Mouse (Mus musculus) embryo, embryonic 10.5 days (tissue): ENCODE results near the gene Cisd3.
"Not testable (repeated sequence)": the region's sequence is repeated elsewhere in the genome, so short reads cannot be mapped to it uniquely, and the experiment has no call there.

ENCODE experiments used
- DNase-seq: peaks from one replicate; pipeline ENCODE4 v3.0.0-alpha.2; 2015; ENCODE audit warnings: low spot score

Gene Cisd3

GRCm38 (mm10) chr11:97711200-97711900 is 25.7 kb downstream of the Cisd3 start:
- no peak for DNase-seq

DNA sequence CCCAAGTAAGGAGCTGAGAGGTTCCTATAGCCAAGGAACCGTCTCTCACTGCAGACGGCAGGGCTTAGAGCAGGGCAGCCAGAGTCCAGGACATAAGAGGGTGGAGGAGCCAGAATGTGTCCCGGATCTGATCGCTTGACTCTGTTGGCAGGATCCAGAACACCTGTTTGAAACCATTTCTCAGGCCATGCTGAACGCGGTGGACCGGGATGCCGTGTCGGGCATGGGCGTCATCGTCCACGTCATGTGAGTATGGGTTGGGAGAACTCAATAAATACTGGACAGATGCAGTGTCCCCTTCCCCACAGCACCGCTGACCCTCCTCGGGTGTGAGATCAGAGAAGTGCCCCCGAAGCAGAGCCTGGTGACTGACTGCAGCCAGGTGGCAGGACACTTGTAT is 26.7 kb downstream of the Cisd3 start:
- no peak for DNase-seq

- no peak for DNase-seq
These were observed 28.3 kb downstream of the Cisd3 start for GRCm38 (mm10) chr11:97713896-97714295.

GRCm38 (mm10) chr11:97714356-97714755 is 28.7 kb downstream of the Cisd3 start:
- DNase-seq: no peak

DNA sequence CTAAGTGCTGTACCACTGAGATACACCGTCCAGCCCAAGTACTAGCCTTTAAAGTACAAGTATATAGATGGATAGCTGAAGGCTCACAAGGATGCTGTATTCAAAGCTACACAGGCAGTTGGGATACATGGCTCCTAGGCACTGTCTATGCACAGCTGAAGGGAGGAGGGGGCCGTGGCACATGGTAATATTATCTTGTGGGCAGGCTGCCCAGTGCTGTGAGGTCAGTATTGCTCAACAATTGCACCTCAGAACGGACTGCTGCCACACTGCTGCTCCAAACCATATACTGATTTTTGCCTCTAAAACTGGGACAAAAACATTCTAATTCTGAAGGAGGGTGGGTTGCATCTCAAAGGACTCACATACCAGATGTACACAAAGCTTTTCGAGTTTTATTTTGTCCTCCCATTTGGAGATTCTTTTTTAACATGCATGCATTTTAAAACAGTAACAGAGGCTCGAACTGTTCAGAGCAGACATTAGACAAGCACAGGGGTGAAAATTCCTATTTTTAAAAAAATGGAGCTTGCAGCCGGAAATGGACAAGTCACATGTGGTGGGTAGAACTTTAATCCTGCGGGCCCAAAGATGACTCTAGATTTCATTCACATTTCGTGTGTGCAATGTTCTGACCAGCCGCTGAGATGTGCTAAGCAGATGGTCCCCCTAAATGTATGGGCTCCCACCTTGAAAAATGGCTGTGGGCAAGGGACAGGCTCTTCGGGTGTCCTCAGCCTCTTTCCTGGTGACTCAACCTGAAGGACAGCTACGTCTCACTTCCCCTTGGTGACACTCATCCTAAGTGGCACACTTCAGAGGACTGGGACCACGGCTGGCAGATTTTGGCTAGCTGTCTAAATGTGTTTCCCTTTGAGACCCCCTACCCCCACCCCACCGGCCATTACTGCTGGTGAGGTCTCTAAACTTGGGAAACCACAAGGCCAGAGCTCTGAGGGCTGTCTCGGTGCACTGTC is 29.4 kb downstream of the Cisd3 start:
- DNase-seq: no peak

GRCm38 (mm10) chr11:97716021-97716420 is 30.4 kb downstream of the Cisd3 start:
- no peak for DNase-seq

- no peak for DNase-seq
These were observed 32.0 kb downstream of the Cisd3 start for GRCm38 (mm10) chr11:97717369-97718280.

DNA sequence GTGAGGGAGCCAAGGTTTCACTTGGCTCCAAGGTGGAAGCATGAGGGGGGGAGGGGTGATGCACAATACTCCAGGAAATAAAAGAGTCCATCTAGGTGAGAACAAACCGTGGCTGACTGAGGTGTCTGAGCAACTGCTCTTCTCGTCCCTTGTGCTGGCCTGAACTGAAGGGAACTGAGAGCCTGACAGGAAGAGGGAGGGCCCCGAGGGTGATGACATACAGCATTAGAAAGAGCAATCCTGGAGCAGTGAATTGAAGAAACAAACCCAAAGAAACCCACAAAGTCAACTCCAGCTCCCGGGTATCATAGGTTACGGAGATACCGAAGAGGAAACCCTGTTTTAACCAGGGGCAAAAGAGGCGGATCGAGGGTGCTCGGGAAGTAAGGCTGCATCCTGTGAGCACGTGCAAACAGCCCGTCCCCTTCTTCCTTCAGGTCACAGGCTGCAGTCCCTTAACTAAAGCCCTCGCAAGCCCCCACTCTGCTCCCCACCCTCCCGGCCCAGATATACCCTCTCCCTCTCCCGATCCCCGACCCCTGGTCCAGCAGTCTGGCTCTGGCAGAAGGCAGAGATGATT is 32.7 kb downstream of the Cisd3 start:
- no peak for DNase-seq

DNA sequence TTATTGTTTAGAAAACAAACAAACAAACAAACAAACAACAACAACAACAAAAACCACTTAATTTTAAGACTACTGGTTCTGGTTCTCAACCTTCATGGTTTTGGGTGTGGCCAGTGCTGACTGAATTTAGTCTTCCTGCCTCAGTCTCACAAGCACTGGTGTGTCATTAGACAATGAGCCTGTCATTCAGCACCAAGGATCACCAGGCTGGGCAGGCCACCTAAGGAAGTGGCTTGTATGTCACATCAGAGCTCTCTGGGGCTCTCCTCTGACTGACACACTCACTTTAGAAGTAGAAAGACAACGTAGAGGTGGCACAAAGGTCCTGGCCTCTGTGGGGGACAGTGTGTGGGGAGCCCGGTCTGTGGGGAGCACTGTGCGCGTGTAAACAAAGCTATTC is 33.4 kb downstream of the Cisd3 start:
- DNase-seq: no peak

DNA sequence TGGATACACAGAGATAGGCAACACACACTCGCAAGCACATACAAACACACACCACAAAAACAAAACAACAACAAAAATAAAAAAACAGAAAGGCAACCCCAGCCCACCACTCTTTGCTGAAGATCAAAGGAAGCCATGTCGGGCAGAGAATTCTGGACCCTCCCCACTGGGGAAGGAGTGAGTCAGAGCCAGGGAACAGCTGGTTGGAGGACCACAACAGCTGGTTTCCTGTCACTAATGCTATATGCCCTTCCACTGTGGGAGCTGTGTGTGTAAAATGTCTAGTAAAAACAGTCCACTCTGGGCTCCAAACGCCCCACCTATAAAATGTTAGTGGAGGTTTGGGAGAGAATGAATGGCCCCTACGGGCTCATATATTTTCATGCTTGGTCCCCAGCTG is 35.7 kb downstream of the Cisd3 start:
- no peak for DNase-seq

DNA sequence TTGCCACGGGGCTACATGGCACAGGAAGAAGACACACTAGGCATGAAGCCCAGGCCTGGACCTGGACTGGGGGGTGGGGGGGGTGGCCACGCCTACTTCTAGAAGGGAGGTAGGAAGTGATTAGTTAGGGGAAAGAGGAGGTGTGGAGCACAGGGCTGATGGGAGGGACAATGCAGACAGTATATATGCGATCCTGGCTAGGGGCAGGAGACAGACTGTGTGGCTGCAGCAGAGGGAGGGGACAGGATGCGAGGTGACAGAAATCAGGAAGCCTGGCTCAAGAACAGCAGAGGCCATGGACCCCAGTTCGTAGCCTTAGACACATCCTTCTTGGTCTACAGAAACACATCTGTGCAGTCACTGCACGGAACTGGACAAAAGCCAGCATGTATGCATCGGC is 38.1 kb downstream of the Cisd3 start:
- DNase-seq: no peak

DNA sequence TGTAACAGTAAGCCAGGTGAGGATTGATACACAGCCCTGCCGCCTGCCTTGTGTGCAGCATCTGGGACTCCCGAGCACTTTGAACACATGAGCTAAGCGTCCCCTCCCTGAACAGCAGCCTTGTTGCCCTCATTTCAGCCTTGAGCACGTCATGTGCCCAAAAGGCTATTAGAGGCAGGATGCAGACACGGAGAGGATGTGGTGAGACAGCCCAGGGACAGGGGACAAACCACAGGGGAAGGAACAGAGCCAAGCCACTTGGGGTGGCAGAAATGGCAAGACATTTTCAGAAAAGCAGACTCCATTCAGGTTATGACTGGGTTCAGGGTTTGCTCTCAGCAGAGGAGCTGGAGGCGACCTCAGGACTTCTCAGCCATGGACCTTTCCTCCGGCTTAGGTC is 42.7 kb downstream of the Cisd3 start:
- no peak for DNase-seq

DNA sequence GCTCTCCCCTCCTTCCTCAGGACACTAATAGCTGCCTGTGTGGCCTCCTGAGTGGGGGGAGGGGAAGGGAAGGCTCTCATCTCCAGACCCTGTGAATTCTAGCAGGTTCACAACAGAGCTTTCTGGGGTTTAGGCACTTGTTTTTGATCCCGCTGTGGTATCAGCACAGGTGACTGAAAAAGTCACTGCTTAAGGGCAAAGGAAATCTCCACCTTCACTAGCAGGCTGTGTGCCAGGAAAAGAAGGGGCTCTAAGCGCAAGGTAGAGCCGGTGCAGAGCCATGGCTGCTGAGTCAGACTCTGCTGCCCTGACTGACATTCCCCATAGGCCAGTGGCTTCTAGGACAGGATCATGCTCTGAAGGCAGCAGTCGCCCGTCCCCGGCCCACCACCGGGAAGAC is 43.1 kb downstream of the Cisd3 start:
- DNase-seq: no peak

- peak; percentile 81 for DNase-seq
These were observed 48.1 kb downstream of the Cisd3 start for GRCm38 (mm10) chr11:97733689-97734088.

- DNase-seq: not testable (repeated sequence)
These were observed 49.2 kb downstream of the Cisd3 start for GRCm38 (mm10) chr11:97734810-97735209.

DNA sequence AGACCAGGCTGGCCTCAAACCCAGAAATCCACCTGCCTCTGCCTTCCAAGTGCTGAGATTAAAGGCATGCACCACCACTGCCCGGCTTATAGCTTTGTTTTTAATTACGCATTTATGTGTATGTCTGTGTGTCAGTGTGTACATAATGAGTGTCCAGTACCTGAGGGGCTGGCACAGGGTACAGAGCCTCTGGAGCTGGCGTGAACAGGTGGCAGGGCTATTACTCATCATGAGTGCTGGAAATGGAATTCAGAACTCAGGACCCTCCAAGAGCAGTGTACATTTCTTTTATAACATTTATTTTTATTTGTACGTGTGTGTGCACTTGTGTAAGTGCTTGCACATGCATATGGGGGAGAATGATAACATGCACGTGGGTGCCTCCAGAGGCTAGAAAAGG is 51.0 kb downstream of the Cisd3 start:
- DNase-seq: no peak

DNA sequence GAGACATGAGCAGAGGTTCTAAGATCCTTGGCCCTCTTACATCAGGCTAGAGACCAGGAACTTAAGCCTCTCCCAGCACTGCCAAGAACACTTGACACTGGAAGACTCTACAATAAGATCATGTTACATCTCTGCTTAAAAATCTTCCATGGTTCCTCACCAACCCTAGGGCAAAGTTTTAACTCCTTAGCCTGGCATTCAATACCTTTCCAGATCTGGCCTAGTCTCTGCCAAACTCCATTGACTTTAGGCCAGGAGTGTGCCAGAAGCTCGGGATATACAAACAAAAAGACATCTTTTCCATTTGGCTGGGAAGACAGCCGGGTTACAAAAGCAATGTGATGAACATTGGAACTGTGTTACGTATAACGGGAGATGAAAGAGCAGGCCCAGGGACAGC is 52.0 kb downstream of the Cisd3 start:
- no peak for DNase-seq
